Mouse (Mus musculus) E14TG2a.4 (cell line): ENCODE data around the gene Cryz.
A peak's percentile ranks its signal among the peaks of the same experiment; 100 is the strongest.

Source experiments
- H3K27me3 ChIP-seq: 2 replicates; pipeline ENCODE4 v1.6.1; 2014; ENCODE audit warnings: low read length, control low read depth; ENCODE audit not compliant: insufficient read depth
- H3K36me3 ChIP-seq: 2 replicates; pipeline ENCODE4 v1.6.1; 2014; ENCODE audit warnings: low read length, control low read depth; ENCODE audit not compliant: insufficient read depth
- H3K4me1 ChIP-seq: replicated peaks from 2 replicates; pipeline ENCODE4 v1.6.1; 2014; ENCODE audit warnings: low read depth, low read length, control low read depth
- H3K4me3 ChIP-seq: replicated peaks from 2 replicates; pipeline ENCODE4 v1.5.1; 2014; ENCODE audit warnings: mild to moderate bottlenecking, low read length
- H3K9me3 ChIP-seq: 2 replicates; pipeline ENCODE4 v1.6.1; 2014; ENCODE audit warnings: low read length, control low read depth
- CTCF ChIP-seq: conservative IDR thresholded peaks from 2 replicates; pipeline ENCODE4 v1.5.1; 2014; ENCODE audit warnings: low read length
- NANOG ChIP-seq: IDR thresholded peaks from 2 replicates; pipeline ENCODE4 v1.6.1; 2014; ENCODE audit warnings: borderline replicate concordance, low read length, mixed read lengths
- POU5F1 ChIP-seq: IDR thresholded peaks from 2 replicates; pipeline ENCODE4 v1.6.1; 2014; ENCODE audit warnings: low read length, borderline replicate concordance

Gene Cryz

GRCm38 (mm10) chr3:154596488-154596933 is at the start of gene Cryz:
Gene Cryz, plus strand, starts transcription at chr3:154596711.
- Histone ChIP-seq H3K9me3 (no peaks in the 10 kb centered on the region), H3K4me3 (peak within 1 kb of the TSS; percentile 96), H3K36me3 (peaks cover 36% of the 10 kb centered on the region), H3K27me3 (no peaks in the 10 kb centered on the region), H3K4me1 (peaks cover 12% of the 10 kb centered on the region)
- peak; percentile 83 for TF ChIP-seq CTCF
- TF ChIP-seq NANOG: no peak

- Histone ChIP-seq H3K36me3 (no peaks in the 10 kb centered on the region), H3K4me1 (peaks cover 54% of the 10 kb centered on the region), H3K4me3 (peak overlapping the region; percentile 55), H3K27me3 (peaks cover 5% of the 10 kb centered on the region), H3K9me3 (no peaks in the 10 kb centered on the region)
- peak; percentile 92 for TF ChIP-seq POU5F1
- peak; percentile 90 for TF ChIP-seq NANOG
- TF ChIP-seq CTCF: no peak
Measured at GRCm38 (mm10) chr3:154547549-154548426, 48.7 kb upstream of the Cryz start.

DNA sequence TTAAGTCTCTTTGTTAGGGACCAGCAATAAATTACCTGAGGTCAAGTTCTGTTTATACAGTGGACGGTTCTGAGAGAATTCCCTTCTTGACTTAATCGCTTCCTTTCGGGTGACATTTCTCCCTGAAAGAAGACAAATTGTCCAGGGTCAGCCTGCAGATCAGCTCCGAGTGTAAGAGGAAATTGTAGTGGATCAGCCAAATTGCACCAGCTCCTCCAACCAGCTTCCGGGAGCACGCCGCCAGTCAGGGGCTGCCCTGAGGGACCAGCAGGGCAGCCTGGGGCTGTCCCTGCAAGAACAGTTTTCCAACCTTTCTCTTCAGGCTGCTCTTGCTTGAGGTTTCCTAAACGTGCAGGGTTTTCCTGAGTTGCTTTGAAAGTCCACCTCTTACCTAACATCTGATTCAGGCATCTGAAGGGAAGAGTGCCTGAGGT is 47.6 kb upstream of the Cryz start:
- no peaks in the 10 kb centered on the region for H3K36me3 ChIP-seq
- peaks cover 54% of the 10 kb centered on the region for H3K4me1 ChIP-seq
- TF ChIP-seq POU5F1 (no peak), NANOG (no peak), CTCF (no peak)
- 0 out of 2 replicates have a peak overlapping the region, but pooled peaks have one; percentile 0 for H3K4me3 ChIP-seq
- peaks cover 3% of the 10 kb centered on the region for H3K27me3 ChIP-seq
- H3K9me3 ChIP-seq: no peaks in the 10 kb centered on the region

- peaks cover 54% of the 10 kb centered on the region for H3K4me1 ChIP-seq
- H3K27me3 ChIP-seq: peaks cover 3% of the 10 kb centered on the region; the same call in 1 of the 2 replicates
- no peak overlapping the region for H3K4me3 ChIP-seq
- H3K36me3 ChIP-seq: no peaks in the 10 kb centered on the region
- H3K9me3 ChIP-seq: no peaks in the 10 kb centered on the region
- no peak for TF ChIP-seq CTCF
- TF ChIP-seq NANOG: no peak
- TF ChIP-seq POU5F1: no peak
Measured at GRCm38 (mm10) chr3:154550326-154551034, 46.0 kb upstream of the Cryz start.

DNA sequence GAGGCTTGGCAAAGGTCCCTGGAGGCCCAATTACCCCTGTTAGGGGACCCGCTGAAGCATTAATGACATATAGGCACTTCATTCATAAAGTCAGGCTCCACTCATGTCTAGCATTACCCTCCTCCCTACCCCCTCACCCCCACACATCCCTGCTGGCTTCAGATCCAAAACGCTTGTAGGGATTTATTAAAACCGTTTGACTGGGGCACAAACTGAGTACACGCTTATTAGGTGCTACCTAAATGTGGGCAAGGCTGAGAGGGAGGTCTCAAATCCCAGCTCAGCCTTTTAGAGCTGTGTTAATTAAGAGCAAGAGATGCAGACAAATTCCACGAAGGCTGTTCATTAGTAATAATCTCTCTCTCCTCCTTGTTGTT is 45.5 kb upstream of the Cryz start:
- Histone ChIP-seq H3K36me3 (no peaks in the 10 kb centered on the region), H3K4me1 (peaks cover 50% of the 10 kb centered on the region), H3K27me3 (peaks cover 3% of the 10 kb centered on the region; the same call in 1 of the 2 replicates), H3K4me3 (no peak overlapping the region), H3K9me3 (no peaks in the 10 kb centered on the region)
- TF ChIP-seq NANOG: no peak
- TF ChIP-seq CTCF: no peak
- no peak for TF ChIP-seq POU5F1

GRCm38 (mm10) chr3:154562192-154562591 is 34.3 kb upstream of the Cryz start:
- no peaks in the 10 kb centered on the region for H3K27me3 ChIP-seq
- H3K36me3 ChIP-seq: no peaks in the 10 kb centered on the region
- TF ChIP-seq CTCF: no peak
- TF ChIP-seq POU5F1: no peak
- no peak for TF ChIP-seq NANOG
- no peak overlapping the region for H3K4me3 ChIP-seq
- no peaks in the 10 kb centered on the region for H3K9me3 ChIP-seq
- H3K4me1 ChIP-seq: no peaks in the 10 kb centered on the region

DNA sequence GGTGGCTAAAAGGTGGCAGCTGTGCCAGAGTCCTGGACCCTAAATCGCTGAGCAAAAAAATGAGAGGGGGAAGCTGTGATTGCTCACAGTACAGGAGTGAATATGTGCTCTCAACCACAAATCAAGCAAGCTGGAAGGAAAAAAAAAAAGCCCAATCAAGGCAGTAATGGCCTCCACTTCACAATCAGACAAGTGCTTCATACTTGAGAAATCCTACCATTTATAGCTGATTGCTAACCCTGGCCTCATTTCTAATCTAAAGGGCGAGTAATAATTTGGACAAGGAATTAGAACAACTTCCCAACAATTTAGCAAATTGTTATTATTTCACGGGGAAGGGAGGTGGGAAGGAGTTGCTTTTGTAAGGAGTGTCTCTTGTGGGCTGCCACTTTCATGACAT is 31.1 kb upstream of the Cryz start:
- TF ChIP-seq POU5F1 (no peak), NANOG (no peak), CTCF (no peak)
- Histone ChIP-seq H3K4me1 (peaks cover 3% of the 10 kb centered on the region; the same call in 1 of the 2 replicates), H3K4me3 (no peak overlapping the region), H3K27me3 (0 out of 2 replicates have a peak, but pooled peaks cover 3% of the 10 kb centered on the region), H3K9me3 (no peaks in the 10 kb centered on the region), H3K36me3 (no peaks in the 10 kb centered on the region)

DNA sequence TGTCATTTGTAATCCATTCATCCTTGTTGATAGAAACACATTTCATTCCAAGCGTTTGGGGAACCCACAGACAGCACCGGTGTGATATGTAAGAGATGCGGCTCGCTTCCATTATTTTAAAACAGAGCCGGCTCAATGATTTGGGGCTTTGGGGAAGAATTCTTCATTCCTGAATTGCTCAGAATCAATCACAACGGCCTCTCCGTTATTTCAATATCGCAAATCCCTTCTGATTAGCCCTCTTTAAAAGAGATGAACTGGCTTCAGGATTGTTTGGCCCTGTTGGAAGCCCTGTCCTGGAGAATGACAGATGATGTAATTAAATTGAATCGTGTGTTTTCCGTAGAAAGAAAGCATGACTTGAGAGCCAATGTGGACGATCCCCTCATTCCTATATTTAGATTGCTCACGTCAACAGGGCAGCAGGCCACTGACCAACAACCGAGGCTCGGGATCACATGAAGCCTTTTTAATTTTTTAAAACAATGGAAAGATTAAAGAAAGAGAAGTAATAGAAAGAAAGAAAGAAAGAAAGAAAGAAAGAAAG is 26.4 kb upstream of the Cryz start:
- 0 out of 2 replicates have a peak, but pooled peaks cover 3% of the 10 kb centered on the region for H3K27me3 ChIP-seq

More for the DNA sequence above, 26.4 kb upstream of the Cryz start:
- H3K9me3 ChIP-seq: no peaks in the 10 kb centered on the region
- TF ChIP-seq POU5F1 (no peak), NANOG (no peak), CTCF (no peak)
- no peak overlapping the region for H3K4me3 ChIP-seq
- no peaks in the 10 kb centered on the region for H3K36me3 ChIP-seq
- H3K4me1 ChIP-seq: peaks cover 13% of the 10 kb centered on the region
